Mouse (Mus musculus): ENCODE results near the gene Fermt1.

Gene Fermt1

GRCm38 (mm10) chr2:132945326-132946207, at the start of gene Fermt1:
TSS of gene Fermt1 (minus strand) at chr2:132945906.
- DNase-seq (ENCODE audit: low spot score) = no peak

GRCm38 (mm10) chr2:132992659-132993531, 47.2 kb upstream of the Fermt1 start:
- no peak for DNase-seq (ENCODE audit: low spot score)

GRCm38 (mm10) chr2:132989778-132990564, 44.3 kb upstream of the Fermt1 start:
- no peak for DNase-seq (ENCODE audit: low spot score)

- DNase-seq (ENCODE audit: low spot score) = no peak
Observed at GRCm38 (mm10) chr2:132973346-132973745, 27.6 kb upstream of the Fermt1 start.

GRCm38 (mm10) chr2:132970772-132971173, 25.1 kb upstream of the Fermt1 start:
- DNase-seq (ENCODE audit: low spot score) = peak; percentile 25

- DNase-seq (ENCODE audit: low spot score) = no peak
Observed at GRCm38 (mm10) chr2:132957786-132958185, 12.1 kb upstream of the Fermt1 start.

- DNase-seq (ENCODE audit: low spot score) = no peak
Observed at GRCm38 (mm10) chr2:132952197-132952596, 6.5 kb upstream of the Fermt1 start.

GRCm38 (mm10) chr2:132948174-132948573, 2.5 kb upstream of the Fermt1 start:
- DNase-seq (ENCODE audit: low spot score) = no peak

- DNase-seq (ENCODE audit: low spot score) = no peak
Observed at GRCm38 (mm10) chr2:132946976-132947375, 1.3 kb upstream of the Fermt1 start.

GRCm38 (mm10) chr2:132944711-132945325, 888 bp downstream of the Fermt1 start:
- DNase-seq (ENCODE audit: low spot score) = no peak

- DNase-seq (ENCODE audit: low spot score) = no peak
Observed at GRCm38 (mm10) chr2:132943997-132944396, 1.7 kb downstream of the Fermt1 start.

GRCm38 (mm10) chr2:132943596-132943995, 2.1 kb downstream of the Fermt1 start:
- DNase-seq (ENCODE audit: low spot score) = no peak

GRCm38 (mm10) chr2:132939056-132939455, 6.7 kb downstream of the Fermt1 start:
- no peak for DNase-seq (ENCODE audit: low spot score)

- DNase-seq (ENCODE audit: low spot score) = no peak
Observed at GRCm38 (mm10) chr2:132936176-132936575, 9.5 kb downstream of the Fermt1 start.

- DNase-seq (ENCODE audit: low spot score) = no peak
Observed at GRCm38 (mm10) chr2:132934711-132935110, 11.0 kb downstream of the Fermt1 start.

- no peak for DNase-seq (ENCODE audit: low spot score)
Observed at GRCm38 (mm10) chr2:132934142-132934541, 11.6 kb downstream of the Fermt1 start.

- no peak for DNase-seq (ENCODE audit: low spot score)
Observed at GRCm38 (mm10) chr2:132928999-132929398, 16.7 kb downstream of the Fermt1 start.

- no peak for DNase-seq (ENCODE audit: low spot score)
Observed at GRCm38 (mm10) chr2:132927871-132928270, 17.8 kb downstream of the Fermt1 start.

GRCm38 (mm10) chr2:132927298-132927697, 18.4 kb downstream of the Fermt1 start:
- no peak for DNase-seq (ENCODE audit: low spot score)

- no peak for DNase-seq (ENCODE audit: low spot score)
Observed at GRCm38 (mm10) chr2:132923290-132924085, 22.2 kb downstream of the Fermt1 start.
